Mouse (Mus musculus) liver, embryonic 11.5 days (tissue): Measurements from ENCODE around the gene Zmynd11. TPM values are rescaled to one million over a fixed set of nuclear protein-coding genes. Genes with fewer than 3 reads are reported as not detected.
A peak's percentile ranks its signal among the peaks of the same experiment; 100 is the strongest.

ENCODE experiments used
- ATAC-seq: fragments of 200-750 bp; cut with Nextera tagmentation; replicated peaks from 2 replicates; pipeline ENCODE4 v1.8.0; 2017; ENCODE audit warnings: moderate number of reproducible peaks, mild to moderate bottlenecking, moderate TSS enrichment, moderate library complexity; ENCODE audit not compliant: low FRiP score
- DNase-seq: peaks from one replicate; pipeline ENCODE4 v3.0.0-alpha.2; 2017; ENCODE audit warnings: low spot score
- H3K27ac ChIP-seq: fragments of 300-500 bp; sonication (generic); 2 replicates; pipeline ENCODE4 v1.5.1; 2014; ENCODE audit warnings: mild to moderate bottlenecking, low read depth, low read length, control low read depth
- H3K27me3 ChIP-seq: fragments of 300-500 bp; sonication (generic); replicated peaks from 2 replicates; pipeline ENCODE4 v1.6.1; 2014; ENCODE audit warnings: low read length, mixed read lengths; ENCODE audit not compliant: control insufficient read depth, insufficient read depth
- H3K36me3 ChIP-seq: fragments of 300-500 bp; sonication (generic); 2 replicates; pipeline ENCODE4 v1.6.1; 2014; ENCODE audit warnings: mild to moderate bottlenecking, low read length, moderate library complexity, mixed read lengths; ENCODE audit not compliant: control insufficient read depth, insufficient read depth
- H3K4me1 ChIP-seq: fragments of 300-500 bp; sonication (generic); replicated peaks from 2 replicates; pipeline ENCODE4 v1.6.1; 2014; ENCODE audit warnings: low read length, mixed read lengths; ENCODE audit not compliant: control insufficient read depth, insufficient read depth
- H3K4me2 ChIP-seq: fragments of 300-500 bp; sonication (generic); 2 replicates; pipeline ENCODE4 v1.6.1; 2014; ENCODE audit warnings: mild to moderate bottlenecking, control low read depth, moderate library complexity
- H3K4me3 ChIP-seq: fragments of 300-500 bp; sonication (generic); 2 replicates; pipeline ENCODE4 v1.5.1; 2014; ENCODE audit warnings: low read depth, low read length, control low read depth
- H3K9ac ChIP-seq: fragments of 300-500 bp; sonication (generic); 2 replicates; pipeline ENCODE4 v1.6.1; 2014; ENCODE audit warnings: low read depth, low read length, control low read depth
- H3K9me3 ChIP-seq: fragments of 300-500 bp; sonication (generic); 2 replicates; pipeline ENCODE4 v1.6.1; 2016; ENCODE audit warnings: low read length, inconsistent platforms, mixed read lengths; ENCODE audit not compliant: control insufficient read depth
- WGBS: fragments of 180-500 bp; shearing (Covaris S2); extraction: QIAGEN DNeasy Blood & Tissue Kit; methylation state at CpG from one replicate; pipeline ENCODE4 v1.1.7; 2014; 5-methylcytosine and 5-hydroxymethylcytosine counted together
- polyA plus RNA-seq: library from polyadenylated mRNA; unstranded; fragments of >200 nt; fragmentation: Nextera tagmentation; extraction: Ambion mirVana; gene quantifications from 2 replicates; pipeline ENCODE4 v1.2.1, GENCODE M21; 2014

The Zmynd11 gene
- polyA plus RNA-seq, 1 experiment from 2014 or later, result 66.0 TPM

DNA sequence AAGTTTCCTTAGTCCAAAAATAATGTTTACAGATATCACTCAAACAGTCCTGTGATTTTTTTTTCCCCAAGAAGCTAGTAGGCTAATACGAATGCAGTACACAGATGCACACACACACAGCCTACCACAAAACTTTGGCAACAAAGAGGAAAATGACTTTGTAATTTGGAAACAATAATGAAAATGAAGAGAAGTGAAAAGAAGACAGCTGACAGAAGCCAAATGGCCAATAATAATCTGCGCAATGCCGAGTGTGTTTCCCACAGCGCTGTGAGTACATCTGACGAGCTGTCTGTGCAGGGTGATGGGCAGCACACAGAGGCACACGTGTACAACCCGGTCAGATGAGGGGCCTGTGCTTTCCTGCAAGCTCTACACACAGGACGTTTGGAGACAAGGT lies 58.4 kb downstream of the Zmynd11 start:
- Histone ChIP-seq H3K4me2 (no peak overlapping the region), H3K9ac (no peak overlapping the region), H3K27ac (no peak overlapping the region), H3K36me3 (peaks cover 2% of the 10 kb centered on the region; the same call in 1 of the 2 replicates), H3K27me3 (no peaks in the 10 kb centered on the region), H3K9me3 (no peaks in the 10 kb centered on the region), H3K4me3 (no peak overlapping the region), H3K4me1 (peaks cover 4% of the 10 kb centered on the region; the same call in 1 of the 2 replicates)
- WGBS, result 95% methylated on average over 8 of the region's 8 CpGs
- ATAC-seq (no peak), DNase-seq (no peak)

- H3K4me3 ChIP-seq, result no peak overlapping the region
- DNase-seq (no peak), ATAC-seq (peak; percentile 67)
- WGBS, result 74% methylated on average over 12 of the region's 12 CpGs
- H3K27ac ChIP-seq, result no peak overlapping the region
- peaks cover 2% of the 10 kb centered on the region; the same call in 1 of the 2 replicates for H3K36me3 ChIP-seq
- H3K27me3 ChIP-seq, result no peaks in the 10 kb centered on the region
- no peak overlapping the region for H3K9ac ChIP-seq
- H3K4me2 ChIP-seq, result no peak overlapping the region
- peaks cover 4% of the 10 kb centered on the region; the same call in 1 of the 2 replicates for H3K4me1 ChIP-seq
- no peaks in the 10 kb centered on the region for H3K9me3 ChIP-seq
Measured at GRCm38 (mm10) chr13:9702615-9703235, 62.4 kb downstream of the Zmynd11 start.

DNA sequence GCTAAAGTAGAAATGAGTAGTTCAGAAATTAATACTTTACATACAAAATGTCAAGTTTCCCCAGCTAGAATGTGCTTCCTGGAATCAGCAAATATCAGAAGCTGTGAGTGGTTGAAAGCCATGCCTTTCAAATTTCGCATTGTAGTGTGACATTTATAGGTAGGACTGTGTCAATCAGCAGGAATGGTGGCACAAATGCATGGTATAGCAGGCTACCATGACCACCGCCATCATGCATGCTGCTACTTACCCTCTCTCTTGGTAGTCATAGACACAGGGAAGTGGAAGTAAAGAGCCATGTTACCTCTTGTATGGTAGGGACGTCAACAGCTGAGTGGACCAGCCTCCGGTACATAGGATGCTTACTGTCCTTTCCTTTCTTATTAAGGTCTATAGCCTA lies 67.8 kb downstream of the Zmynd11 start:
- no peak for DNase-seq
- Histone ChIP-seq H3K27me3 (no peaks in the 10 kb centered on the region), H3K9ac (no peak overlapping the region), H3K36me3 (peaks cover 17% of the 10 kb centered on the region), H3K4me1 (no peaks in the 10 kb centered on the region), H3K4me3 (no peak overlapping the region), H3K4me2 (no peak overlapping the region), H3K27ac (no peak overlapping the region), H3K9me3 (no peaks in the 10 kb centered on the region)
- WGBS, result 94% methylated on average over 4 of the region's 4 CpGs
- no peak for ATAC-seq

GRCm38 (mm10) chr13:9695809-9696208 lies 69.3 kb downstream of the Zmynd11 start:
- no peaks in the 10 kb centered on the region for H3K27me3 ChIP-seq
- H3K9me3 ChIP-seq, result no peaks in the 10 kb centered on the region
- no peak for ATAC-seq
- H3K4me2 ChIP-seq, result no peak overlapping the region
- H3K4me3 ChIP-seq, result no peak overlapping the region
- no peak for DNase-seq
- H3K9ac ChIP-seq, result no peak overlapping the region
- no peak overlapping the region for H3K27ac ChIP-seq
- H3K4me1 ChIP-seq, result no peaks in the 10 kb centered on the region
- H3K36me3 ChIP-seq, result peaks cover 21% of the 10 kb centered on the region

- ATAC-seq (no peak), DNase-seq (no peak)
- H3K9me3 ChIP-seq, result no peaks in the 10 kb centered on the region
- peaks cover 24% of the 10 kb centered on the region for H3K36me3 ChIP-seq
- H3K4me1 ChIP-seq, result no peaks in the 10 kb centered on the region
- WGBS, result 89% methylated on average over 4 of the region's 4 CpGs
- H3K4me2 ChIP-seq, result no peak overlapping the region
- H3K4me3 ChIP-seq, result no peak overlapping the region
- no peak overlapping the region for H3K27ac ChIP-seq
- H3K27me3 ChIP-seq, result no peaks in the 10 kb centered on the region
- H3K9ac ChIP-seq, result no peak overlapping the region
Measured at GRCm38 (mm10) chr13:9695403-9695802, 69.7 kb downstream of the Zmynd11 start.

GRCm38 (mm10) chr13:9694651-9695050 lies 70.5 kb downstream of the Zmynd11 start:
- ATAC-seq (no peak), DNase-seq (no peak)
- no peaks in the 10 kb centered on the region for H3K4me1 ChIP-seq
- H3K4me3 ChIP-seq, result no peak overlapping the region
- peaks cover 29% of the 10 kb centered on the region for H3K36me3 ChIP-seq
- no peak overlapping the region for H3K4me2 ChIP-seq
- no peaks in the 10 kb centered on the region for H3K27me3 ChIP-seq
- no peaks in the 10 kb centered on the region for H3K9me3 ChIP-seq
- no peak overlapping the region for H3K9ac ChIP-seq
- WGBS, result 88% methylated on average over 6 of the region's 6 CpGs
- H3K27ac ChIP-seq, result no peak overlapping the region

- Histone ChIP-seq H3K27ac (no peak overlapping the region), H3K4me3 (no peak overlapping the region), H3K27me3 (no peaks in the 10 kb centered on the region), H3K4me2 (no peak overlapping the region), H3K4me1 (no peaks in the 10 kb centered on the region), H3K9ac (no peak overlapping the region), H3K36me3 (peaks cover 41% of the 10 kb centered on the region), H3K9me3 (no peaks in the 10 kb centered on the region)
- WGBS, result 92% methylated on average over 3 of the region's 3 CpGs
- DNase-seq, result no peak
- no peak for ATAC-seq
Measured at GRCm38 (mm10) chr13:9692876-9693275, 72.3 kb downstream of the Zmynd11 start.

DNA sequence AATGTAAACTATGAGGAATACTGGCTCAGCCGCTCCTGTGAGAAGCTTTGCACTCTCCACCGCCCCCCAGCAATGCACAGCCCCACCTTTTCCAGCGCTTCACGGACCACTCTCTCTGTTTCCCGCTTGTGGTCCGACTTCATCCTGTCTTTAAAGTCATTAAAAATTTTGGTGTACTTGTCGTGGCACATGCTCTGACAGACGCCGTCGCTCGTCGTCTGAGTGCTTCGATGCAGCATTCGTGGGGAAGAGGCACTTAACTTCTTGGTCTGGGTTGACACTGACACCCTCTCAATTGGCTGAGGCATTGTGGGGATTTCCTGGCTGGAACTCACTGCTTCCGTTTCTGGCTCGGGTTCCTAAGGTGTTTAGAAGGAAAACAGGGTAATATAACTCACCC lies 75.8 kb downstream of the Zmynd11 start:
- no peak overlapping the region for H3K9ac ChIP-seq
- DNase-seq (no peak), ATAC-seq (no peak)
- no peak overlapping the region for H3K4me3 ChIP-seq
- no peaks in the 10 kb centered on the region for H3K27me3 ChIP-seq
- H3K4me1 ChIP-seq, result no peaks in the 10 kb centered on the region
- H3K27ac ChIP-seq, result no peak overlapping the region
- peaks cover 32% of the 10 kb centered on the region for H3K36me3 ChIP-seq
- 93% methylated on average over 16 of the region's 16 CpGs for WGBS
- no peak overlapping the region for H3K4me2 ChIP-seq
- H3K9me3 ChIP-seq, result no peaks in the 10 kb centered on the region

- 94% methylated on average over 11 of the region's 11 CpGs for WGBS
- Histone ChIP-seq H3K9ac (no peak overlapping the region), H3K36me3 (peaks cover 31% of the 10 kb centered on the region), H3K27me3 (no peaks in the 10 kb centered on the region), H3K4me2 (no peak overlapping the region), H3K4me3 (no peak overlapping the region), H3K9me3 (no peaks in the 10 kb centered on the region), H3K27ac (no peak overlapping the region), H3K4me1 (no peaks in the 10 kb centered on the region)
- no peak for ATAC-seq
- no peak for DNase-seq
Measured at GRCm38 (mm10) chr13:9686765-9687164, 78.4 kb downstream of the Zmynd11 start.
